Mouse (Mus musculus): ENCODE measurements at regions not wholly inside any gene's neighbourhood (a gene's known extent, or its start where the extent isn't known, plus 50 kb on each side); places are given as distances from the start of the nearest gene placed in this dataset.

DNA sequence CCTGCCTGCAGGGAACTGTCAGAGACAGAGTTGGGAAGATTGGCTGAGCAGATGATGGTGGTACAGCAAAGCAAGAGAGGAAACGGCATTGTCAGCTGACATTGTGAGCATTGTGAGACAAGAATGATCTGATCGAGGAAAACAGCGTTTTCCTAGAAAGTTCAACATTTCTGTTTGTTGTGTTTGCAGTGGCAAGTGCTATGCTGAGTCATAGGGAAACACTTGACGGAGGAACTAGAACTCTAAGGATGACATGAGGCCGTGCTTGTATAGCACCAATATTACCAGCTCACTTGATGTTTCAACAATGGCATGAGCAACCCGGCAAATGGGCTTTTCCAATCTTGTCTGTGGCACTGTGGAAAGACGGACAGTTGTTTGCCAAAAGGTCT is 146.7 kb upstream of the Serp2 start:
- DNase-seq (ENCODE audit: low spot score) = no peak

DNA sequence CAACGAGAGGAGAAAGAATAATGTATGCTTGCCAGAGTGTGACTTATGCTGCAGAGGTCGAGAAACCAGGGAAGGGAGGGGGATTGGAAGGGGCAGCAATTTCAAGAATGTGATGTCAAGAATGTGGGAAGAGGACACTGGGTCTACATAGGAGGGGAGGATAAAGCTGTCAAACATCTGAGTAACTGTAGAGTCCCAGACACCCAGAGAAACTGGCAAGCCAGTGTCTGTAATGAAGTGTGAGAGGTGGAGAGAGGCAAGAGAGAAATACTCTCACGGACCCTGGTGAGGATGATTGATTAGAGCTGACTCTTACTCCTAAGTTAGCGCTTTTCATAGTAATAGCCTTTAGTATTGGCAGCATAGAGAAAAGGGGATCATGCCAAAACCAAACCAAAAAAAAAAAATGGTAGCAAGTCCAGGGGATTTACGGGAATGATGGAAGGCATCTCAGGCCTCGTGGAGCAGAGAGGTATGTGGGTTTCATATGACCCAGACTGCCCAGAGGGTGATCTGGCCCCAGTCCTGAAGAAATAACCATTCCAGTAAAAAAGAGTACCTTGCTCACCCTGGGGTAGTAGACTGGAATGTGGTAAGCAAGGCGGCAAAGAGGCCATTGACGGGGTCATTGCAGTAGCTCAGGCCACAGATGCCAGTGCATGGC is 146.2 kb upstream of the Serp2 start:
- no peak for DNase-seq (ENCODE audit: low spot score)

DNA sequence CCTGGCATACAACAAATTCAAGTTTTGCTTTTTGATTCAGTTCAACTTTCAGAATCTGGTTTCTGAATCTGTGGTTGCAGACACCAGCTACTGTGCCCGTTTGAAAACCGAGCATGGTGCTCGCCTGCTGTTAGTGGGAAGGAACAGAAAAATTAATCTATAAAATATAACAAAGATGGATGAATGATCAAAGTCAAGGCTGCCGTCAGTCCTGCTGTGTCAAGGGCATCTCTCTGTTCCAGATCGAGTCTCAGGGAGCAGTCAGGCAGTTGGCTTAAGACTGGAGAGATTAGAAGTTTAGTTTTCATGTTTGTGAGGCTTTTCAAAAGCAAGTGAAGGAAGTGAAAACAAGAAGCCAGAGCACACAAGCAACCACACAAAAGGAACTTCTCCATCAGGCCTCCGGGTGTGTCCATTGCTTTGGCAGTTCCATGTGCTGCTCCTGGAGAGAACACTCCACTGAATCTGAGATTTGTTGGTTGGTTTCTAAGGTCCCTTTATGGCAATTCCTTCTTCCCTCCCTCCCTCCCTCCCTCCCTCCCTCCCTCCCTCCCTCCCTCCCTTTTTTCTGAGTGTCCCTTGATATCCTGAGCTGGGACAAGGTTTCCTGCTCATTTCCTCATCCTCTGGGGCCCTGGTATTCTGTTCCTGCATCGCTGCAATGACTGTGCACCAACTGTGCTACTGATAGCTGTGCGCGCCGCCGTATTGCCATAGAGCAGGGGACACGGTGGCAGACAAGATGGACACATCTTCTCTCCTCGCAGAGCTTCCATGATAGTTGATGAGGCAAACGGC is 145.4 kb upstream of the Serp2 start:
- DNase-seq (ENCODE audit: low spot score) = no peak

DNA sequence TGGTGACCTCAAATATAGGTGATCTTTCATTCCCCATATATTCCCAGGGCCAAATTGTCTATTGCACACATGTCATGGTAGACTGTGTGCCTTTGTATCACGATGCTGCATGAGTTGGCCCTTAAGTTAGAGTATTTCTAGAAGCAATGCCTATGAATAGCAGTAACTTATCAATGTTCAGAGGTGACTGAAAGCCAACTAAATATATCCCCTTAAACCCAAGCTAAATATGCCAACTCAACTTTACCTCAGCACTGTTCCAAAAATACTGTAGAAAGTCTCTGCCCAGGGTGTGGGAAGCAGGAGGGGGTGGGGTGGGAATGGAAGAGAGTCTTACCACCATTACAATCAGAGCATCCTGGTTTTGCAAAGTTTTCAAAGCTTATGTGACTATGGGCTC is 144.6 kb upstream of the Serp2 start:
- no peak for DNase-seq (ENCODE audit: low spot score)

DNA sequence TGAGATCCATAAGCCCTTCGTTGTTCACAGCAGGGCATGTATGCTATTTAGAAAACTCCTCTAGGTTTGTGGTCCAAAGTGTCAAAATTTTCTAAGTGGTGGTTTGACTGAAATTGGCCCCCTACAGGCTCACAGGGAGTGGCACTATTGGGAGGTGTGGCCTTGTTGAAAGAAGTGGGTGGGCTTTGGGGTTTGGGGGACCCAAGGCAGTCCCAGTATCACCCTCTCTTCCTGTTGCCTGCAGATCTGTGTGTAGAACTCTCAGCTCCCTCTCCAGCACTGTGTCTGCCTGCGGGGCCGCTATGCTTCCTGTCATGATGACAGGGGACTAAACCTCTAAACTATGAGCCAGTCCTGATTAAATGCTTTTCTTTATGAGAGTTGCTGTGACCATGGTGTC is 144.1 kb upstream of the Serp2 start:
- DNase-seq (ENCODE audit: low spot score) = no peak

DNA sequence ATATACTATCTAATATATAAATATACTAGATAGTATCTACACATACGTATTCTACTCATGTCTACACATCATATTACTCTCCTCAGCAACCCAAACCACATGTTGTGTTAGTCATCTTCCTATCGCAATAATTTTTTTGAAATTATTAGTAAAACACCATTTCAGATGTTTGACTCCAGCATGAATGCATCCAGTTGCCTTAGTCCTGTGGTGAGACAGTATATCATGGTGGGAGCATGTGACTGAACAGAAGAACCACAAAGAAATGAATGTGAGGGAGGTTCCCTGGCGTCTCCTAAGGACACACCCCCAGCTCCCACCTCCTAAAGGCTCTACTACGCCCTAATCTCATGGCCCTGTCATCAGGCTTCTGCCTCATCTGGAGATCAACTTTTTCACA is 143.5 kb upstream of the Serp2 start:
- no peak for DNase-seq (ENCODE audit: low spot score)

DNA sequence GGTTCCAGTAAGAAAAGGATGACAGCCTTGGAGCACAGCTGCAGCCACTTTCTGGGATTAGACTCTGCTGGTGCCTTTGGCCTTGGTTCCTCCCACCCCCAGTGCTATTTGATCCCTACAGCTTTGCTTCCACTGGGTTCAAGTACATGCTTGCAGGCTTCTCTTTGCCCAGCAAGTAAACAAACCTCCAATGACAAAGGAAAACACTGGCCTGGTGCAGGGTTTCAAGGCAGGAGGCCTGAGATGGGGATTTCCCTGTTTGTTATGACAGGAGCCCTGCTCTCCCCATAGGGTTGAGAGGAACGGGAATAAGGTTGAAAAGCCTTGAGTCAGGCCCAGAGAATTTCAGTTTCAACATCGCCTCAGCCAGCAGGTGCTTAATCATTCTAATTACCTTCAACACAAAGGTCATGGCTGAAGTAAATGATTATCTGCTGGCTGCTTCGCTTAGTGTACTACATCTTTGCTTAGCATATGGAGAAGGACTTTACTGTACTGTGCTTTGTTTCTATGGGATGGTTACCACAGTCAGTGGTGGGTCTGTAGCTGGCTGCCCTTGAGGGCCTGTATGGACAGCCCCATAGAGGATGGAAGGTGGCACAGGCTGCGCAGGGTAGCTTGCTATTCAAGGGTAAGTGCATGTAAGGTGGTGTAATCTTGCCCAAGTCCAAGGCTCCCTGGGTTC is 142.2 kb upstream of the Serp2 start:
- peak; percentile 59 for DNase-seq (ENCODE audit: low spot score)

DNA sequence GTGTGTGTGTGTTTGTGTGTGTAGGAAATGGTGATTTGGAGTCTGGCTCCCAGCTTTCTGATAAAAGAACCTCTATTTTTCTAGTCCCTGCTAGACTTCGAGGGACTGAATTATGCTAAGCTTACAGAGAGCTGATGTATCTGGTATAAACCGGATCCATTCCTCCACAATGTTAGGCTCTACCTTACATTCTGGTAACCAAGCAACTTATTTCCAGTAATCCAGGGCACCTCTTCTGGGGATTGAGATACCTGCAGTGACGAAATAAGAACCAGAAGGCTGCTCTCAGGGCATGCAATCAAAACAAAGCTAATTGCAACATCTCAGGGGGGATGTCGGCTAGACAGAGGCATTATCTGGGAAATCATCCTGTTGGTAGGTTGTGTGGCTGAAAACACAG is 140.0 kb upstream of the Serp2 start:
- no peak for DNase-seq (ENCODE audit: low spot score)

DNA sequence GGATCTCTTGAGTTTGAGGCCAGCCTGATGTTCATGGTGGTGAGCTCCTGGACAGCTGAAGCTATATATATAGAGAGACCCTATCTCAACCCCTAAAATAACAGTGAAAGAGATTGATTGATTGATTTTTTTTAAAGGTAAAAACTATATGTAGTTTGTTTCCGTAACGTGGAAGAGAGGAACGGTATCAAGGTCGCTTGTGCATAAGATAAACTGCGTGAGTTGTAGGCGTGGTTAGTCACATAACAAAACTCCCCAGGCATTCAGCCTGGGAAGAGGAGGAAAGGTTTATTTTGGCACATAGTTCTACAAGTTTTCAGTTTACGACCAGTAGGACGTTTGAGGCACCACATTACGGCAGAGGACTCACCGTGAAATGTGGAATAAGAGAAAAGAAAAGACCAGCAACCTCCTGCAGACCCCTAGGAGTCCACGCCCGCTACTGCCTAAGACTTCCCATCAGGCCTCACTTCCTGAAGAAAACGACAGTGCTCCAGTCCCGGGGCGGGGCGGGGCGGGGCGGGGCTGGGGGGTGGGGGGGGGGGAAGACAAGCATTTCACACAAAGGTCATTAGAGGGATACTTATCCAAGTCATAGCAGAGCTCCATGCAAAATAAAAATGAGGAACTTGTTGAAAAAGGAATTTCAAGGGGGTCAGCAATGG is 139.1 kb upstream of the Serp2 start:
- no peak for DNase-seq (ENCODE audit: low spot score)

DNA sequence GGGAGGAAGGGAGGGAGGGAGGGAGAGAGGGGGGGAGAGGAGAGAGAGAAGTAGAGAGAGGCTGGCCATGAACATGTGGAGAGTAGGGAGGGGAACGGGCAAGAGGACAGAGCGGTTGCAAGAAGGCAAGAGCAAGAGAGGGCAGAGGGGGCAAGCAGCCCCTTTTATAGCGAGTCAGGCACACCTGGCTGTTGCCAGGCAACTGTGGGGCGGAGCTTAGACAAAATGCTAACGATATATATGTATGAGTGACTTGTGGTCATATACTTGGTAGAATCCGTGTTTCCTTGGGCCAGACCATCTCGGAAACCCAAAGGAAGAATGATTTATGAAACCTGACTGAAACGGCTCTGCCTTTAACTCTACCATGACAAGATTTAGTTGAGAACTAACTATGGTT is 138.2 kb upstream of the Serp2 start:
- DNase-seq (ENCODE audit: low spot score) = no peak

DNA sequence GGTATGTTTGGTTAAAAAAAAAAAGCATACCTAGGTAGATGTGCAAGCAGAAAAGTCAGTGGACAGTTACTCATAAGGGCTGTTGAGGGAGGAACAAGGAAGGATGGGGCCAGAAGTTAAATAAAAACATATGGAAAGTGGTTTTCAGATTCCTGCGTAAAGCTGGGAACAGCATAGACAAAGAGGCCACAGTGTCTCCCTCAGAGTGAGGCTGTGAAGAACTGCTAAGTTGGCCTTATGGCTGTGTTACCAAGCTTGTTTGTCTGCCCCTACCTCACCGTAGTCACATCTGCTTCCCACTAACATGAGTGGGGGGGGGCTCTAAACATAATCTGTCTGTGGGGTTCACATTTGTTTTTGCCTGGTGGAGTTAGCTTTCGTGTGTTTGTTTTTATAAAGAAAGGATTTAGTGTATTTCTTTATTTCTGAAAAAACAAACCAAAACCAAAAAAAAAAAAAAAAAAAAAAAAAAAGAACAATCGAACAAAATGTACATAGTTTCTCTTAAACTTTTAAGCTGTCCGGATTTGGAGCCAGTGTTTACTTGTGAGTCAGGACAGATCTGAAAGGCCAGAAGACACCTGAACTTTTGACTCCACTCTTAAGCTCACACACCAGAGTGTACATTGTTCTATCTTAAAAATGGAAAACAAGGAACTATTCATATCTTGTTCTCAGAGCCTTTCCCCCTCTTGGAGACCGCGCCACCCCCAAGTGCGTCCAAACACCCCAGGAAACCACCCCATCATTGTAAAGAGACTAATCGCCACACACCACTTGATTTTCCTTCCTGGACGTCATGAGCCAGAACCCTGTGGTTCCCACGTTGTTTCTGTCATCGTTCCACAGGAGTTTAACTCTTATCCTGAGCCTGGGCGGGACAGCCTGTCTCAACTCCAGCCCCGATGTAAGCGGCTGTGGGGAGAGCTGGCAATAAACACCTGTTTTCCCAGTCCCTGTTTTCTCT is 136.9 kb upstream of the Serp2 start:
- peak; percentile 52 for DNase-seq (ENCODE audit: low spot score)

DNA sequence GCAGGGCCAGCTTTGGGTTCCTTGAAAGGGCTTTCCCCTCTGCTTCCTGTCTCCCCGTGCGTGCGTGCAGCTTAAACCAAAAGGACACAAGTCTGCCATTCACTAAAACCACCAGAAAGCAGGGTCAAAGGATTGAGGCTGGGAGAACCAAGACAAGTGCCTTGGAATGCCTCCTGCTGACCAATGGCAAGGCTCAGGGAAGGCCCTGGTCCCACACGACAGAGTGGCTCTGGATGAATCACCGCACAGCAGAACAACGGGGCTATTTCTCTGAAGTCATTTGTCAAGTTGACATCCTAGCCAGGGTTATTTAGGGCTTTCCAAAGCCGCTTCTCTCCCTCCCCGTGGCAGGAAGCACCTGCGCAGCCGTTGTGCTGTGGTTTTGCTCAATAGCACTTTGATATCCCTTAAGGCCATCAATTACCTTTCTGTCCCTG is 131.3 kb upstream of the Serp2 start:
- peak; percentile 81 for DNase-seq (ENCODE audit: low spot score)

DNA sequence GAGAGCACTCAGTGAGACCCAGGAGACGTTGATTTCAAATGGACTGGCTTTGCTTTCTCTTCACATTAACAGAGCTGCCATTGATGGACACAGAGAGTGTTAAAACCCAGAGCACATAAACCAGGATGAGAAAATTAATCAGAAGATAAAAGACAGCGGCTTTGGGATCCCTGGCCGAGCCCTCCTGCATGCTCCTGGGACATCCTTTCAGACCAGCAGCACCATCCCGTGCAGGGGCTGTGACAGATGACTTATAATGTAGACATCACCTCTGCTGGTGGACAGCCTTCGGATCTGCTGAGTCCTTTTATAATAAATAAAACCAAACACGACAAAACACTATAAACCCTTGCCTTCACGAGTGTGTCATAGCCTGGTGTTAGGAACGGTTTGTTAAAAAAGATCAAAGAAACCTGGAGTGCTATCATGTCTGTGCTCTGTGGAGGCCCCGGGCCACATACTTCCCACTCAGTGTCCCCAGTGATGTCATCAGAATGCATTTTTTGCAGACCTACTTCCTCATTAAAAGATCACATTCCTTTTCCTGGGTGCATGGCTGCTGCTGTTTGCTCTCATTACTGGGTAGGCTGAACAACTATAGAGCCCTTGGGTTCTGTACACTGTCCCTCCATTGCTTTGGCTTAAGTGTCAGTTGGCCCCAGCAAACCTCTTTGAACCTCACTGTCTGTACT is 130.2 kb upstream of the Serp2 start:
- DNase-seq (ENCODE audit: low spot score) = no peak

DNA sequence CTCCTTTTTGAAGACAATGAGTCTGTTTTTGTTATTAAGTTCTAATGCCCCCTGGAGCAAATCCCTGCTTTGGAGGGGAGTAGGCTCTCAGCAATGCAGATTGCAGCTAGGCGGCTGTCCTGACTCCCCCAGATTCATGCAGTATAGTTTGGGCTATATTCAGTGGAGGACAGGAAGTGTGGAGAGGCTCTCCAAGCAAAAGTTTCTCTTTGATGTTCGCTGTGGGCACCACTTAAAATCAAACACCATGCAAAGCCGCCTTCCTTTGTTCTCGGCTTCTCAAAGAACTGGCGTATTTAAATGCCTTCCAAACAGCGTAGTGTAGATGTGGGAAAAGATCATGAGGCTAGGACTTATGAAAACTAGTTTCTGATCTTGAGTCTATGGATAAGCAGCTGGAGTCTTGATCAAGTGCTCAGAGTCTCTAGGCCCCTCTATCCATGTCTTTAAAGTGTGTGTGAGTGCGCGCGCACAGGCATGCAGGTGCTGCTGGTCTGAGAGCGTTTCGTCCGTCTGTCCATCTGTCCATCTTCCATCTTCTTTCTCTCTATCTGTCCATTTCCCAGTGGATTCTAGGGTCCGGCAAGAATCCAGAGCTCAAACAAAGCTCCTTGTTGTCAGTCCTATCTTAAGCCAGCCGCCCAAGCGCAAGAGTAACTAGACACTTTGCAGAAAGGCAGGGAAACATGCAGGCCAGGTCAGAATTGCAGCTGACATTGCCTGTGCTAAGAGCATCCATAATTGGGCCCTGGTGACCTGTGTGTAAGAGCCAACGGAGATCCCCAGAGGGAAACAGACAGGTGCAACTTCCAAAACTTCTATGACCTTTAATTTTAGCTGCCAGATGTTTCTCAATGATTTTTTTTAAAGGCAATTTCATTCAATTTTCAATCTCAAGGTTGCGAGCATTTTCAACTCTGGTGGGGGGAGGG is 129.4 kb upstream of the Serp2 start:
- peak; percentile 61 for DNase-seq (ENCODE audit: low spot score)

DNA sequence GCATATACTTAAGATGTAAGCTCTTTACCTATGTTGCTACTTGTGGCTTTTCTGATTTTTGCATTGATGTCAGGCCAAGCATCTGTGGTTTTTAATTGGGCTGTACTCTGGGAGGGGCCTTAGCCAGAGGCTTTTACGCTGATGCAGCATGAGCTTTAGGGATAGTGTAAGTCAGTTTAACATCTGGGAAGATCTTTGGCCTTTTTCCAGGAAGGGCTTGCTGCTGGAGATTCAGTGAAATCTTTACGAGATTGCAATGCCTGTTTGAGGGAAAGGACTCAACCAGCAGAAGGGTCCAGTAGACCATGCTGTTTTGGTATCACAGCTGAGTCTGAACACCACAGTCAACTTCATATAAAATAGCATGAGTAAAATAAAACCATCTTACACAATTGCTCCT is 127.6 kb upstream of the Serp2 start:
- no peak for DNase-seq (ENCODE audit: low spot score)

DNA sequence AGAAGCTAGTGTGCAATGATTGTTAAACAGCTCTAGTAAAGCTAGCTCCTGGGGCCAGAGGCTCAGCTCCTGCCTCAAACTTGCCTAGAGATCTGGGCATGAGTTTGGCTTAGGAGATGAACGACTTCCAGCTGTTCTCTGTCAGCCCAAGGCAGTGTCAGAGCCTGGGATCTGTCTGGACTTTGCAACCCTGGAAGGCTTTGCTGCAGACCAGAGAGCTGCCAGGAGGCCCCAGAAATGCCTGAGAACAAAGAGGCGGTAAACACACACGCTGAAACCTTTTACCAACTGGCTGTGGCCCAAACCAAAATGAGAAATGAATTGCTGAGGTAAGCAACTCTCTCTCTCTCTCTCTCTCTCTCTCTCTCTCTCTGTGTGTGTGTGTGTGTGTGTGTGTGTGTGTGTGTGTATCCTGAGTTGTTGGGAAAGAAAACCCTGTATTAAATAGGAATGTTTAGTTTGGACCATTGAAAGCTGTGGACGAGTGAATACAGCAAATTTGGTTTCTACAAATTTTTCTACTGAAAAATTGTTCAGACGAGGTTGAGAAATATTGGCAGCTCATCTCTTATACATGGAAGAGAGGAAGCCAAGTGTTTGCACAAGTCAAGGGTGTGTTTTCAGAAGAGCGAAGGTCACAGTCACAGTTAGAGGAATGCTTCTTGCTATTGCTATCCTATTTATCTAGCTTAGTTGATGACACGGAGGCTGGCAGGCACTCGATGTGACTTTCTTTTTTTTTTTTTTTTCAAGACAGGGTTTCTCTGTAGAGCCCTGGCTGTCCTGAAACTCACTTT is 125.1 kb upstream of the Serp2 start:
- peak; percentile 66 for DNase-seq (ENCODE audit: low spot score)

DNA sequence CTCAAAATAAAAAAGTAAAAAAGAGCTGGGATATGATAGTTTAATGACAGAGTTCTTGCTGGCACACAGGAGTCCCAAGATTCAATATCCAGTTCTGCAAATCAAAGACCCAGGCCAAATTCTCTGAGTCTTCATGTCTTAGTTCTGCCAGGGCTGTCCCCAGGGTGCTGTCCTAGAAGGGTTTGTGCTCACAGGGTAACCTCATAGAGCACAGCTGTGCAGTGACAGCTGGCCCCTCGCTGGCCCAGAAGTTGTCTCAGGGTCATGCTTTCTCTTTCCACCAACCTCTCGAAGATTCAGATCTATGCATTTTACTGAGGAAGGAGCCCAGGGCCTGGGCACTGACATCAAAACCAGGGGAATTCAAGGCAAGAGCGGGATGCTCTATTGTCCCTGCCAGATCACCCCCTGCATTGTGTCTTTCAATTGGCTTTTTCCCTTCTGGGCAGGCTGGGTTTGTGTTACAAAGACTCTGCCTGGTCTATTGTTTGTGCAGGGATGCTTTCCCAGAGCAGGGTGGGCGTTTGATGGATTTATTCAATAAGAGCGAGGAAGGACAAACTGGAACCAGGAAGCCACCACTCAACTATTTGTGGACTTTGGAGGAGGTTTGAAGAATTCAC is 121.9 kb upstream of the Serp2 start:
- DNase-seq (ENCODE audit: low spot score) = peak; percentile 60

DNA sequence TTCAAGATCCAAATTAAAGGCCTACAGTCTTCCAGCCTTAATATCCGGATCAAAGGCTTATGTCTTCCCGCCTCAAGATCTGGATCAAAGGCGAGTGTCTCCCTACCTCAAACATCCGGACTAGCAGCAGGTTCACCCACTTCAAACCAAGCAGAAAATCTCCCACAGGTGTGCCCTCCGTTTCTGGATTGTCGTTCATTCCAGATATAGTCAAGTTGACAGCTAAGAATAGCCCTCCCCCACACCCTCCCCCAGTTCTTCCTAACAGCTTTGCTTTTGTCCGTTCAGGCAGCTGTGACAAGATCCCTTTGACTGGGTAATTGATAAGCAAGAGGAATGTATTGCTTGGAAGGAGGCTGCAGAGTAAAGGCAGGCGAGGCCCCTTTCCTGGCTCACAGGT is 118.3 kb upstream of the Serp2 start:
- DNase-seq (ENCODE audit: low spot score) = peak; percentile 35
